Mouse (Mus musculus) stomach, postnatal 0 days (tissue): ENCODE results near the gene Frem2.

Experiments used
- CTCF ChIP-seq: IDR thresholded peaks from 2 replicates; pipeline ENCODE4 v1.5.1; 2016; ENCODE audit warnings: antibody characterized with exemption, low read depth, mild to moderate bottlenecking, moderate library complexity
- EP300 ChIP-seq: optimal IDR thresholded peaks from 2 replicates; pipeline ENCODE3; 2016; ENCODE audit warnings: antibody characterized with exemption

- no peak for TF ChIP-seq CTCF
- no peak for TF ChIP-seq EP300
These were observed 65.1 kb downstream of the Frem2 start for GRCm38 (mm10) chr3:53592036-53592435.
